Mouse (Mus musculus) E14TG2a.4 (cell line): Measurements from ENCODE around the gene Rplp0.

Experiments used
- H3K27me3 ChIP-seq: 2 replicates; pipeline ENCODE4 v1.6.1; 2014; ENCODE audit warnings: low read length, control low read depth; ENCODE audit not compliant: insufficient read depth
- H3K36me3 ChIP-seq: 2 replicates; pipeline ENCODE4 v1.6.1; 2014; ENCODE audit warnings: low read length, control low read depth; ENCODE audit not compliant: insufficient read depth
- H3K4me1 ChIP-seq: replicated peaks from 2 replicates; pipeline ENCODE4 v1.6.1; 2014; ENCODE audit warnings: low read depth, low read length, control low read depth
- H3K4me3 ChIP-seq: replicated peaks from 2 replicates; pipeline ENCODE4 v1.5.1; 2014; ENCODE audit warnings: mild to moderate bottlenecking, low read length
- H3K9me3 ChIP-seq: 2 replicates; pipeline ENCODE4 v1.6.1; 2014; ENCODE audit warnings: low read length, control low read depth
- CTCF ChIP-seq: conservative IDR thresholded peaks from 2 replicates; pipeline ENCODE4 v1.5.1; 2014; ENCODE audit warnings: low read length
- NANOG ChIP-seq: IDR thresholded peaks from 2 replicates; pipeline ENCODE4 v1.6.1; 2014; ENCODE audit warnings: borderline replicate concordance, low read length, mixed read lengths
- POU5F1 ChIP-seq: IDR thresholded peaks from 2 replicates; pipeline ENCODE4 v1.6.1; 2014; ENCODE audit warnings: low read length, borderline replicate concordance

The Rplp0 gene

DNA sequence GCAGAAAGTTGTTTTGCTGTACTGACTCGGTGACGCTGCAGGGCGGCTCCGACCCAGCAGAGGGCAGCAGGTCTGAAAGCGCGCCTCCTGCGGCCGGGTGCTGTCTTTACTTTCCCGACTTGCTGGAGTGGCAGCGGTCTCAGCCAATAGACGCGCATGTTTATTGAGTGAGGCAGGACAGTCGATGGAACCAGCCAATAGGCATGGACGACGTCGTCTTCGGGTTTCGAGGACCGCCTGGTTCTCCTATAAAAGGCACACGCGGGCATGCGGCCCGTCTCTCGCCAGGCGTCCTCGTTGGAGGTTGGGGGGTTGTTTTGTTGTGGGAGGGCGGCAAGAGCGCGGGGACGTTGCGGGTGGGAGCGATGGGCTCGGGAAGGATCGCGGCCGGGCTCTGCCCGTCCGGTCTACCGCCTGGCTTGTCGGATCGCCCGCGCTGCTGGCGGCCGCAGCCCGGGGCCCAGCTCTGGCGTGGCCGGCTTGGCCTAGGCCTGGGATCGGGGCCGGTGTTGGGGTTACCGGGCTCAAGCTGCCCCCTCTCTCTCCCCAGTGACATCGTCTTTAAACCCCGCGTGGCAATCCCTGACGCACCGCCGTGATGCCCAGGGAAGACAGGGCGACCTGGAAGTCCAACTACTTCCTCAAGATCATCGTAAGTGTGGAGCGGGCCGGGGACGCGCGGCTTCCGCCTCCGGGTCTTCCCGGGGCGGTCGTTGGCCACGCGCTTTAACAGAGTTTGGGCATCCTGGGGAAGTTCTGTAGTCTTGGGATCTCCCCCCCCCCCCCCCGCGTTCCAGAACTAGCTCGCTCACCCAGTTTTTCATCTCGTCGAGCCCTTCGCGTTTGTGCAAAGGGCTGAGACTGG lies at the start of gene Rplp0:
Rplp0 (plus strand) TSS at position 231 of the 865 bp plus-strand sequence.
- Histone ChIP-seq H3K4me3 (peak within 1 kb of the TSS; percentile 94), H3K9me3 (no peaks in the 10 kb centered on the region), H3K4me1 (peaks cover 41% of the 10 kb centered on the region), H3K27me3 (no peaks in the 10 kb centered on the region), H3K36me3 (peaks cover 55% of the 10 kb centered on the region)
- TF ChIP-seq CTCF (peak; percentile 82), NANOG (no peak), POU5F1 (no peak)

DNA sequence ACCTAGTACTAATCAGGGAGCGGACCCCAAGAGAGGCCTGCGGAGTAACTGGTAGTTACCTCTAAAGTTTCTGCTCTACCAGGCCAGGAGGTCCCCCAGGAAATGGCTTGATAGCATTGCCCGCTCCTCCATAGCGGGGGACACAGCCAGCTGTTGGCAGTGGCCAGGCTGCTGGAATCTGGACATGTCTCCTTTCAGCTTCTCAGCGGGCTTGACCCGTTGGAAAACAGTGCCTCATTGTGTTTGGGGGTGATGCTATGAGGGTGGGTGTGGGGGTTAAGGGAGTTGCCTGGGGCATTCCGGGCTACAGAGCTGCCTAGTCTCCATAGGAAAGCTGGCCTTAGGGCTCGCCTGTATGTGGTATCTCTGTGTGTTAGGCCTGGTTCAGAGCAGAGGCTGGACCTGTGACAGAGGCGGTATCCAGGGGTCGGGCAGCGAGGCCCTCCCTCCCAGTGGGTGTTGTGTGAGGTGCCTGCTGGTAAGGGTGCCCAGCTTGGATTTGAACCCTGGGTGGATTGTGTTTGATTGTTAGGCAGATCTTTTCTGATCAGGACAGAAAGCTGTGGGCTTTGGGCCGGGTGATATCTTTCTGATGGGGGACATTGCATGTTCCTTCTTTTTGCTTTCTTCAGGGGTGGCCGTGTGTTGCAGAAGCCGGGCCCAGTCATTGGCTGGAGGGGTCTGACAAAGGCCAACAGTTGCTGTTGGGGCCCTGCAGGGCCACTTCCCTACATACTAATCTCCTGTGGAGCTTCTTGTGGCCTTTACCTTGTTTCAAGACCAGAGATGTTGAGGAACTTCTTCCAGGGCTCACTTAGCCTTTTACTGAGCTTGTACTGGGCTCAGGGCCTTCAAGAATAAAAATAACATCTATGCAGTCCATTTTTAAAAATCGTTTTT lies 49.2 kb upstream of the Rplp0 start:
- H3K36me3 ChIP-seq = peaks cover 4% of the 10 kb centered on the region; the same call in 1 of the 2 replicates
- no peak for TF ChIP-seq POU5F1
- no peak for TF ChIP-seq CTCF
- no peak for TF ChIP-seq NANOG
- H3K9me3 ChIP-seq = no peaks in the 10 kb centered on the region
- peak overlapping the region; percentile 60 for H3K4me3 ChIP-seq
- H3K4me1 ChIP-seq = peaks cover 79% of the 10 kb centered on the region
- peaks cover 16% of the 10 kb centered on the region for H3K27me3 ChIP-seq

DNA sequence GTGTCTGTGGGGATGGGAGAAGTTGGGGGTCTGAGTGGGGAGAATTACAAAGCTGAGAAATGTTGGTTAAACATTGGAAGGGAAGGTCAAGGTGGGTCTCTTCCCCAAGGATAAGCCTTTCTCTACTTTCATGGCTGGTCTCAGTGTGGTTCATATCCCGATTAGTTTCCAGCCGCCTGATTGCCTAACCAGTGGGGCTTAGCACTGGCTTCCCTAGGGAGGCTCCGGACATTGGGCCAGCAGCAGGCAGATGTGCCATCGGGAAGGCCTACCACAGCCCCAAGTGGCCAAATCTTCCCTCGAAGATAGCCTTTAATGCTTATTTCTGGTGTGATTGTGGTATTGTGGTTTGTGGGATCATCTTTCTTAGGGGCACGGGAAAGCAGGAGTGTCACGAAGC lies 46.9 kb upstream of the Rplp0 start:
- Histone ChIP-seq H3K27me3 (peaks cover 12% of the 10 kb centered on the region), H3K4me3 (no peak overlapping the region), H3K4me1 (peaks cover 83% of the 10 kb centered on the region), H3K9me3 (no peaks in the 10 kb centered on the region), H3K36me3 (peaks cover 4% of the 10 kb centered on the region; the same call in 1 of the 2 replicates)
- TF ChIP-seq CTCF (no peak), NANOG (no peak), POU5F1 (no peak)

DNA sequence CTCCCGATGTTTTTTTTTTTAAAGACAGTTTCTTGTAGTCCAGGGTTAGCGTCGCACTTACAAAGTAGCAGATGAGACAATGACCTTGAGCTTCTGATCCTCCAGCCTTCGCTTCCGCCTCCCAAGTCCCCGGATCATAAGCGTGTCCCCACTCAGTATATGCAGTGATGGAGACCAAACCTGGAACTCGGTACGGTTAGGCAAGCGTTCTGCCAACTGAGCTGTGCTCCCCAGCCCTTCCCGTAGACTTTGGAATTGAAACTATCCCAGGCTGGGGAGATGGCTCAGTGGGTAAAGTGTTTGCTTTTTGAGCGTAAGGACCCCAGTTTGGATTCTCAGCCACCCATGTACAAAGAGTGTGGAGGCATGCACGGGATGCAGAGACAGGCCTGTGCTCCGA lies 46.0 kb upstream of the Rplp0 start:
- TF ChIP-seq POU5F1 = no peak
- no peak for TF ChIP-seq NANOG
- no peak for TF ChIP-seq CTCF
- peaks cover 3% of the 10 kb centered on the region; the same call in 1 of the 2 replicates for H3K36me3 ChIP-seq
- H3K27me3 ChIP-seq = peaks cover 3% of the 10 kb centered on the region
- no peak overlapping the region for H3K4me3 ChIP-seq
- no peaks in the 10 kb centered on the region for H3K9me3 ChIP-seq
- peaks cover 78% of the 10 kb centered on the region for H3K4me1 ChIP-seq

DNA sequence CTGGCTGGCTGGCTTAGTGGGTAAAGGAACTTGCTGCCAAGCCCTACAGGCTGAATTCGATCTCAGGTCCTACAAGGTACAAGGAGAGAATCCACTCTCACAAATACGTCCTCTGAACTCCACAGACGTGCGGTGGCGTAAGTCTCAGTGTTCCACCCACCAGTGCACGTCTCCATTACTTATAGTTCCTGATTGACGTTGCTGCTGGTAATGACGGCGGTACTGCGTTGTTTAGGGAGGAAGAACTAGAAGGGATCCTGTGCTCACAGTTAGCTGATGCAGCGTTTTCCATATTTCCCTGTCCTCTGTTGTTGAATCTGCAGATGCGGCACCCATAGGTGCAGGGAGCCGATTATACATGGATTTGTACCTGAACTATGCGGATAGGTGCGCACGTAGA lies 45.5 kb upstream of the Rplp0 start:
- H3K9me3 ChIP-seq = no peaks in the 10 kb centered on the region
- H3K4me1 ChIP-seq = peaks cover 73% of the 10 kb centered on the region
- no peak overlapping the region for H3K4me3 ChIP-seq
- TF ChIP-seq CTCF (no peak), POU5F1 (no peak), NANOG (no peak)
- H3K27me3 ChIP-seq = no peaks in the 10 kb centered on the region
- no peaks in the 10 kb centered on the region for H3K36me3 ChIP-seq

DNA sequence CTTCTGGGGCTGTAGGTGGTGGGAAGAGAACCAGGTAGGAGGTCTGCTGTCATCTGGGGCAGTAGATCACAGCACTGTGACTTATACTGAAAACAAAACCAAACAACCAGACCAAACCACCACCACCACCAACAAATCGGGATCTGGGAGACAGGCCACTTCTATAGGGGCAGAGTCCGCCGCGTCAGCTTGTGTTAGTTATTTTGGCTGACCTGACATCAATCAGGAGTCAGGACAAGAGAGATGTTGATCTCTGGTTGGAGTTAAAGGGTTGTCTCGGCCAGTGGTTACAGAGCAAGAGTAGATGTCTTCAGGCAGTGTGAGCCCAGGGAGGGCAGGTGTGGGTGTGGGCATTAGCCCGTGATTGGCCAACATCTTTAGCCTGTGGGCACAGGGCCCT lies 44.9 kb upstream of the Rplp0 start:
- no peak overlapping the region for H3K4me3 ChIP-seq
- no peaks in the 10 kb centered on the region for H3K9me3 ChIP-seq
- no peak for TF ChIP-seq POU5F1
- no peak for TF ChIP-seq CTCF
- no peak for TF ChIP-seq NANOG
- peaks cover 67% of the 10 kb centered on the region for H3K4me1 ChIP-seq
- no peaks in the 10 kb centered on the region for H3K27me3 ChIP-seq
- H3K36me3 ChIP-seq = no peaks in the 10 kb centered on the region; the same call in 1 of the 2 replicates

DNA sequence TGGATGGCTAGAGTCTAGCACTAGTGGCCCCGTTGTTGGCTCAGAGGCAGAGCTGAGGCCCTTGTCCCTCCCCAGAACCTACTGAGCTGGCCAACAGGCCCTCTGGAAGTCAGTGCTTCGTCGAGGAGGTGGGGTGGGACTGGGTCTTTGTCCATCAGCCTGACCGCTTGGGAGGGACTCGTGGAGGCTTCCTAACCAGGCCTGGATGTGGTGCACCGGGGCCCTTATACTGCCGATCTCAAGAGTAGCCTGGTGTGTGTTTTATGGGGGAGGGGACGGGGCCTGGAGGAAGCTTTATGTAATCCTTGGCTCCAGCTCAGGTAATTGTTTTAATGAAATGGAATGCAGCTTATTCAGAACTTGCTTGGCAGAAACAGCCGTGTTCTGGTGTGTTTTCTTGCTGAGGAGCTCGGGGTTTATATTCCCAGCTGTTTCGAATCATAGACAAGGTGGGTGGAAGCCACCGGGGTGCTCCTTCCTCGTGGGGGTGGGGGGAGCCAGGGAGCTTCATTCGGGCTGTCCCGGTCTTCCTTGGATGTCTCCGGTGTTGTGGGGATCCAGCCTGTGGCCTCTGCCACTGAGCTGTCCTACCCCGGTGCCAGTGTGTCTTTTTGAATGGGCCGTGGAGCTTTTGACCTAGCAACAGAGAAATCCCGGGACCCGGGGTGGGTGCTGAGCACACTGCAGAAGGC lies 44.2 kb upstream of the Rplp0 start:
- no peak for TF ChIP-seq CTCF
- no peak for TF ChIP-seq POU5F1
- TF ChIP-seq NANOG = no peak
- Histone ChIP-seq H3K9me3 (no peaks in the 10 kb centered on the region), H3K4me1 (peaks cover 63% of the 10 kb centered on the region), H3K27me3 (no peaks in the 10 kb centered on the region), H3K4me3 (0 out of 2 replicates have a peak overlapping the region, but pooled peaks have one; percentile 69), H3K36me3 (no peaks in the 10 kb centered on the region; the same call in 1 of the 2 replicates)
